Mouse (Mus musculus) liver, adult 2 months (tissue): Measurements from ENCODE around the gene Zfp160.
"Not testable (repeated sequence)": the region's sequence is repeated elsewhere in the genome, so short reads cannot be mapped to it uniquely, and the experiment has no call there.

ENCODE experiments used
- CTCF ChIP-seq: fragments of 200-500 bp; IDR thresholded peaks from 2 replicates; pipeline ENCODE4 v1.5.1; 2011; ENCODE audit warnings: low read depth, low read length, control low read depth
- POLR2A ChIP-seq: fragments of 200-500 bp; IDR thresholded peaks from 2 replicates; pipeline ENCODE4 v1.6.1; 2011; ENCODE audit warnings: low read length, control low read depth; ENCODE audit not compliant: insufficient read depth; ENCODE audit errors: extremely low read depth

GRCm38 (mm10) chr17:21051341-21051740, 42.6 kb downstream of the Zfp160 start:
- TF ChIP-seq POLR2A, CTCF: not testable (repeated sequence)
